In genomic region chr2:138120868-138121267, GRCm38 (mm10) we compare ENCODE assay signal across 15 mouse cellular contexts.
DNase-seq lines count a peak whose midpoint lies in the region; ATAC-seq and TF ChIP-seq lines count a peak whose summit lies in the region.
"Had no signal": no experiment of that assay in that cellular context is flagged by ENCODE, and none has a peak within 500 bp of the region (broad histone marks: within the 10 kb centered on the region; RNA-seq: fewer than 3 reads in every experiment).

No protein-coding gene starts in this region.

- no peak overlapping the region for H3K4me2 ChIP-seq in midbrain, postnatal 0 days (ENCODE audit: low read depth, low read length, poor library complexity, severe bottlenecking)
- H3K4me2 ChIP-seq in midbrain, embryonic 16.5 days (ENCODE audit: low read length), result no peak overlapping the region
- H3K4me2 ChIP-seq: embryonic facial prominence, embryonic 13.5 days; liver, embryonic 15.5 days; neural tube, embryonic 12.5 days had no signal

- 81% methylated on average over 1 of the region's 1 CpGs for WGBS in midbrain, postnatal 0 days
- 62% methylated on average over 1 of the region's 1 CpGs for WGBS in midbrain, embryonic 16.5 days

- H3K9me3 ChIP-seq in midbrain, postnatal 0 days (ENCODE audit: low read length), result no peaks in the 10 kb centered on the region
- H3K9me3 ChIP-seq in midbrain, embryonic 16.5 days (replicated peaks; ENCODE audit: control insufficient read depth, low read length, poor library complexity, severe bottlenecking), result peaks cover 6% of the 10 kb centered on the region; the same call in 1 of the 2 replicates
- H3K9me3 ChIP-seq: embryonic facial prominence, embryonic 13.5 days; liver, embryonic 15.5 days had no signal

- no peaks in the 10 kb centered on the region for H3K4me1 ChIP-seq in midbrain, postnatal 0 days (ENCODE audit: insufficient read depth, low read length)
- H3K4me1 ChIP-seq in midbrain, embryonic 16.5 days (ENCODE audit: control insufficient read depth, insufficient read depth, low read length), result no peaks in the 10 kb centered on the region
- H3K4me1 ChIP-seq: liver, embryonic 15.5 days; megakaryocyte, embryonic 14.5 days; neural tube, embryonic 12.5 days had no signal

- peak; percentile 22 to 29 for DNase-seq in frontal cortex, postnatal 36 days (ENCODE audit: low spot score in 2 of 2)
- DNase-seq in frontal cortex, postnatal 14 days (ENCODE audit: low spot score in 2 of 2), result no peak
- peak; percentile 37 for DNase-seq in midbrain, postnatal 0 days (ENCODE audit: low spot score)
- peak; percentile 7 to 56 for DNase-seq in left cerebral cortex, adult 8-10 months (ENCODE audit: low spot score in 2 of 2)
- peak; percentile 66 for DNase-seq in telencephalon, adult 2 months (ENCODE audit: low read depth, low spot score)
- no peak for DNase-seq in thymus, adult 18-20 months
- DNase-seq: heart, adult 11 months; kidney, adult 2 months; kidney, postnatal 14 days; lung, postnatal 14 days had no signal

- no peaks in the 10 kb centered on the region for H3K36me3 ChIP-seq in midbrain, postnatal 0 days (ENCODE audit: insufficient read depth, low read length)
- no peaks in the 10 kb centered on the region for H3K36me3 ChIP-seq in midbrain, embryonic 16.5 days (ENCODE audit: control insufficient read depth, insufficient read depth, low read length)
- H3K36me3 ChIP-seq: embryonic facial prominence, embryonic 13.5 days; liver, embryonic 15.5 days; neural tube, embryonic 12.5 days had no signal

- TF ChIP-seq CTCF in midbrain, postnatal 0 days (IDR thresholded peaks at IDR 0.05), result no peak

- H3K9ac ChIP-seq in midbrain, postnatal 0 days (replicated peaks; ENCODE audit: low read length, poor library complexity, severe bottlenecking), result no peak overlapping the region
- H3K9ac ChIP-seq in midbrain, embryonic 16.5 days (ENCODE audit: low read depth, low read length), result no peak overlapping the region
- H3K9ac ChIP-seq: embryonic facial prominence, embryonic 13.5 days; liver, embryonic 15.5 days; neural tube, embryonic 12.5 days had no signal

- H3K27me3 ChIP-seq in midbrain, postnatal 0 days (ENCODE audit: insufficient read depth, low read length), result no peaks in the 10 kb centered on the region
- no peaks in the 10 kb centered on the region for H3K27me3 ChIP-seq in midbrain, embryonic 16.5 days (ENCODE audit: control insufficient read depth, insufficient read depth, low read depth, low read length)
- H3K27me3 ChIP-seq: embryonic facial prominence, embryonic 13.5 days; liver, embryonic 15.5 days; megakaryocyte, embryonic 14.5 days; neural tube, embryonic 12.5 days had no signal

- no peak overlapping the region for H3K27ac ChIP-seq in midbrain, postnatal 0 days (ENCODE audit: low read depth, low read length)
- H3K27ac ChIP-seq in midbrain, embryonic 16.5 days (ENCODE audit: low read length), result no peak overlapping the region
- H3K27ac ChIP-seq: embryonic facial prominence, embryonic 13.5 days; liver, embryonic 15.5 days; neural tube, embryonic 12.5 days had no signal

- no peak for ATAC-seq in midbrain, postnatal 0 days (ENCODE audit: low FRiP score)
- no peak for ATAC-seq in midbrain, embryonic 16.5 days

- H3K4me3 ChIP-seq in midbrain, postnatal 0 days (ENCODE audit: low read depth, low read length), result no peak overlapping the region
- no peak overlapping the region for H3K4me3 ChIP-seq in midbrain, embryonic 16.5 days (ENCODE audit: low read depth, low read length)
- H3K4me3 ChIP-seq: embryonic facial prominence, embryonic 13.5 days; liver, embryonic 15.5 days; megakaryocyte, embryonic 14.5 days; neural tube, embryonic 12.5 days had no signal

Comparison
In these comparisons a context has a peak if more than half of its experiments do, and no peak if none do; other contexts are left out.
1. DNase-seq: peak in frontal cortex, postnatal 36 days (2 of 2), midbrain, postnatal 0 days (single experiment), left cerebral cortex, adult 8-10 months (2 of 2) and telencephalon, adult 2 months (single experiment); none in frontal cortex, postnatal 14 days (0 of 2) and thymus, adult 18-20 months (0 of 2).